Mouse (Mus musculus) embryonic stem cell, embryonic (primary cell): ENCODE data around the gene Id3.

Experiments
- CTCF ChIA-PET, 4 experiments: fragments of 300-600 bp in 2 of 4; fragments of 350-600 bp in 2 of 4; sonication (Branson Sonifier 250); formaldehyde crosslinking; loops; one replicate each; lab custom pipeline; 2022; ENCODE audit warnings: inconsistent platforms in 2 of 4; lab: Charles Lee
- POLR2A ChIA-PET, 4 experiments: fragments of 300-600 bp in 2 of 4; fragments of 350-600 bp in 2 of 4; sonication (Branson Sonifier 250); formaldehyde crosslinking; loops; one replicate each; lab custom pipeline; 2022; ENCODE audit warnings: antibody characterized with exemption in 4 of 4, inconsistent platforms in 1 of 4; lab: Charles Lee

The Id3 gene

GRCm38 (mm10) chr4:136117022-136117421 lies 26.3 kb upstream of the Id3 start:
- POLR2A ChIA-PET, result interaction anchor here in 2 of 4 experiments (0.7 to 1.4 kb wide), 5 partner anchors 10 to 100 kb away, joined by 3 to 4 read pairs (median 3); no protein-coding TSS in a partner anchor
- CTCF ChIA-PET, result interaction anchor here in 2 of 4 experiments (0.6 to 1.0 kb wide), 3 partner anchors 10 to 27 kb away, joined by 3 to 4 read pairs (median 3); no protein-coding TSS in a partner anchor

- ChIA-PET POLR2A (interaction anchor here in 2 of 4 experiments (0.7 to 3.7 kb wide), 6 partner anchors 8 to 72 kb away, joined by 3 to 9 read pairs (median 4); no protein-coding TSS in a partner anchor), CTCF (interaction anchor here in 3 of 4 experiments (0.5 to 1.0 kb wide), 6 partner anchors 9 to 371 kb away, joined by 3 to 9 read pairs (median 3); no protein-coding TSS in a partner anchor)
Observed at GRCm38 (mm10) chr4:136120041-136120440, 23.3 kb upstream of the Id3 start.

- ChIA-PET CTCF (interaction anchor here in 1 of 4 experiments (0.9 kb wide), 1 partner anchor 14 kb away, joined by 4 read pairs; no protein-coding TSS in a partner anchor), POLR2A (interaction anchor here in 1 of 4 experiments (1.1 to 3.7 kb wide), 2 partner anchors 9 to 14 kb away, joined by 3 to 9 read pairs; no protein-coding TSS in a partner anchor)
Observed at GRCm38 (mm10) chr4:136121158-136121557, 22.1 kb upstream of the Id3 start.

GRCm38 (mm10) chr4:136121844-136122468 lies 21.3 kb upstream of the Id3 start:
- ChIA-PET CTCF (no interaction called here), POLR2A (no interaction called here)

GRCm38 (mm10) chr4:136123111-136123791 lies 20.0 kb upstream of the Id3 start:
- ChIA-PET POLR2A (interaction anchor here in 3 of 4 experiments (0.6 to 1.4 kb wide), 4 partner anchors 9 to 816 kb away, joined by 3 to 10 read pairs (median 4); partner anchors contain the start of gene E2f2 (in 1 of the 3)), CTCF (interaction anchor here in 3 of 4 experiments (0.6 to 1.3 kb wide), 4 partner anchors 16 to 98 kb away, joined by 3 to 6 read pairs (median 4); no protein-coding TSS in a partner anchor)

- CTCF ChIA-PET, result interaction anchor here in 3 of 4 experiments (0.6 to 1.3 kb wide), 4 partner anchors 17 to 99 kb away, joined by 3 to 6 read pairs (median 4); no protein-coding TSS in a partner anchor
- POLR2A ChIA-PET, result interaction anchor here in 2 of 4 experiments (0.6 to 1.4 kb wide), 3 partner anchors 9 to 817 kb away, joined by 3 to 5 read pairs (median 3); no protein-coding TSS in a partner anchor
Observed at GRCm38 (mm10) chr4:136123792-136124161, 19.5 kb upstream of the Id3 start.

GRCm38 (mm10) chr4:136124581-136124980 lies 18.7 kb upstream of the Id3 start:
- ChIA-PET POLR2A (interaction anchor here in 1 of 4 experiments (0.8 kb wide), 1 partner anchor 183 kb away, joined by 3 read pairs; no protein-coding TSS in a partner anchor), CTCF (no interaction called here)

GRCm38 (mm10) chr4:136125458-136125857 lies 17.8 kb upstream of the Id3 start:
- CTCF ChIA-PET, result interaction anchor here in 1 of 4 experiments (0.5 kb wide), 1 partner anchor 182 kb away, joined by 3 read pairs; no protein-coding TSS in a partner anchor
- POLR2A ChIA-PET, result interaction anchor here in 1 of 4 experiments (0.6 to 1.3 kb wide), 4 partner anchors 18 to 247 kb away, joined by 3 to 6 read pairs (median 3); partner anchors contain the start of gene Id3

GRCm38 (mm10) chr4:136126019-136126418 lies 17.3 kb upstream of the Id3 start:
- ChIA-PET POLR2A (interaction anchor here in 2 of 4 experiments (0.6 to 1.3 kb wide), 3 partner anchors 18 to 136 kb away, joined by 3 to 6 read pairs (median 3); partner anchors contain the start of gene Id3 (in 1 of the 2)), CTCF (interaction anchor here in 1 of 4 experiments (0.5 to 0.6 kb wide), 2 partner anchors 183 to 1141 kb away, joined by 3 to 6 read pairs; no protein-coding TSS in a partner anchor)

GRCm38 (mm10) chr4:136127670-136128069 lies 15.6 kb upstream of the Id3 start:
- POLR2A ChIA-PET, result interaction anchor here in 2 of 4 experiments (0.6 to 9.3 kb wide), 2 partner anchors 19 to 90 kb away, joined by 3 to 103 read pairs; partner anchors contain the start of gene Id3 (in 1 of the 2)
- CTCF ChIA-PET, result no interaction called here

GRCm38 (mm10) chr4:136129842-136130241 lies 13.5 kb upstream of the Id3 start:
- POLR2A ChIA-PET, result interaction anchor here in 2 of 4 experiments (1.6 to 9.3 kb wide), 2 partner anchors 14 to 17 kb away, joined by 3 to 103 read pairs; partner anchors contain the start of gene Id3 (in 1 of the 2)
- CTCF ChIA-PET, result interaction anchor here (0.6 to 1.1 kb wide), 11 partner anchors 10 to 1982 kb away, joined by 3 to 10 read pairs (median 3); no protein-coding TSS in a partner anchor

GRCm38 (mm10) chr4:136133801-136134200 lies 9.5 kb upstream of the Id3 start:
- CTCF ChIA-PET, result interaction anchor here in 2 of 4 experiments (0.6 to 1.7 kb wide), 3 partner anchors 14 to 38 kb away, joined by 3 to 4 read pairs (median 3); partner anchors contain the start of gene E2f2 (in 1 of the 2)
- POLR2A ChIA-PET, result interaction anchor here in 3 of 4 experiments (0.5 to 9.3 kb wide), 5 partner anchors 11 to 27 kb away, joined by 3 to 103 read pairs (median 4); partner anchors contain the start of gene Id3 (in 1 of the 3)

- ChIA-PET POLR2A (interaction anchor here in 3 of 4 experiments (0.7 to 9.3 kb wide), 8 partner anchors 10 to 81 kb away, joined by 3 to 103 read pairs (median 4); partner anchors contain the start of genes Id3 (in 1 of the 3) and Rpl11 (in 1 of the 3)), CTCF (interaction anchor here in 3 of 4 experiments (0.6 to 1.7 kb wide), 8 partner anchors 13 to 1173 kb away, joined by 3 to 4 read pairs (median 3); partner anchors contain the start of gene E2f2 (in 1 of the 3))
Observed at GRCm38 (mm10) chr4:136134418-136134977, 8.8 kb upstream of the Id3 start.

GRCm38 (mm10) chr4:136134978-136135873 lies 8.1 kb upstream of the Id3 start:
- ChIA-PET CTCF (interaction anchor here in 3 of 4 experiments (0.6 to 1.7 kb wide), 11 partner anchors 12 to 1174 kb away, joined by 3 to 4 read pairs (median 3); no protein-coding TSS in a partner anchor), POLR2A (interaction anchor here in 3 of 4 experiments (0.6 to 9.3 kb wide), 13 partner anchors 9 to 82 kb away, joined by 3 to 103 read pairs (median 3); partner anchors contain the start of genes Id3 (in 1 of the 3) and Rpl11 (in 1 of the 3))

- POLR2A ChIA-PET, result interaction anchor here in 3 of 4 experiments (0.6 to 9.3 kb wide), 9 partner anchors 8 to 83 kb away, joined by 3 to 103 read pairs (median 3); partner anchors contain the start of genes Id3 (in 1 of the 3) and Rpl11 (in 1 of the 3)
Observed at GRCm38 (mm10) chr4:136135874-136136728, 7.2 kb upstream of the Id3 start.

More at GRCm38 (mm10) chr4:136135874-136136728, 7.2 kb upstream of the Id3 start:
- CTCF ChIA-PET, result interaction anchor here in 3 of 4 experiments (0.6 to 1.1 kb wide), 6 partner anchors 27 to 70 kb away, joined by 3 to 5 read pairs (median 4); no protein-coding TSS in a partner anchor
